Mouse (Mus musculus): Measurements from ENCODE around the gene Cdc5l.

GRCm38 (mm10) chr17:45432706-45433398 is 685 bp downstream of the Cdc5l start:
- TF ChIP-seq CTCF (conservative IDR thresholded peaks at IDR 0.05; ENCODE audit: low read length) (no peak), NANOG (IDR thresholded peaks at IDR 0.05; ENCODE audit: borderline replicate concordance, low read length) (no peak)

All from E14TG2a.4 (cell line).